Comparison of ENCODE assay signal across 8 mouse cellular contexts in genomic region chr9:37139514-37139913, GRCm38 (mm10). TPM values are rescaled to one million over a fixed set of nuclear protein-coding genes. Genes with fewer than 3 reads are reported as not detected.
A peak's percentile ranks its signal among the peaks of the same experiment; 100 is the strongest.
DNase-seq lines count a peak whose midpoint lies in the region; ATAC-seq and TF ChIP-seq lines count a peak whose summit lies in the region.

No protein-coding gene starts in this region.

- TF ChIP-seq EP300 in heart, adult 2 months (IDR thresholded peaks at IDR 0.05; ENCODE audit: insufficient read depth, low read depth, low read length) = no peak

- peak overlapping the region; percentile 72 for H3K9ac ChIP-seq in heart, adult 2 months (ENCODE audit: low read depth, low read length)
- H3K9ac ChIP-seq in kidney, embryonic 16.5 days (replicated peaks; ENCODE audit: low read length) = peak overlapping the region; percentile 46

- H3K79me2 ChIP-seq in heart, adult 2 months (replicated peaks; ENCODE audit: control insufficient read depth, insufficient read depth, low read length) = no peaks in the 10 kb centered on the region

- peaks cover 4% of the 10 kb centered on the region for H3K4me1 ChIP-seq in heart, adult 2 months (ENCODE audit: control insufficient read depth, insufficient read depth, low read length)
- peaks cover 53% of the 10 kb centered on the region for H3K4me1 ChIP-seq in kidney, embryonic 16.5 days (ENCODE audit: insufficient read depth, low read length)

- DNase-seq in right cerebral cortex, postnatal 10 days (ENCODE audit: low spot score in 2 of 2) = peak; percentile 31 to 42
- DNase-seq in right cerebral cortex, postnatal 25 days = no peak
- peak; percentile 62 to 72 for DNase-seq in heart, adult 2 months
- no peak for DNase-seq in B cell, adult 2 months
- no peak for DNase-seq in thymus, postnatal 25 days

- no peak for TF ChIP-seq CTCF in heart, adult 2 months (IDR thresholded peaks at IDR 0.05)

- H3K36me3 ChIP-seq in heart, adult 2 months (ENCODE audit: control insufficient read depth, insufficient read depth, low read length) = no peaks in the 10 kb centered on the region
- no peaks in the 10 kb centered on the region for H3K36me3 ChIP-seq in kidney, embryonic 16.5 days (ENCODE audit: insufficient read depth, low read length)

- peak overlapping the region; percentile 61 for H3K27ac ChIP-seq in heart, adult 2 months
- 0 out of 2 replicates have a peak overlapping the region, but pooled peaks have one; percentile 18 for H3K27ac ChIP-seq in kidney, embryonic 16.5 days (ENCODE audit: low read length)

- H3K4me3 ChIP-seq in heart, adult 2 months = no peak overlapping the region
- H3K4me3 ChIP-seq in kidney, embryonic 16.5 days (ENCODE audit: low read length) = 0 out of 2 replicates have a peak overlapping the region, but pooled peaks have one; percentile 8

- H3K27me3 ChIP-seq in heart, adult 2 months (ENCODE audit: control insufficient read depth, insufficient read depth, low read length) = no peaks in the 10 kb centered on the region
- peaks cover 19% of the 10 kb centered on the region for H3K27me3 ChIP-seq in kidney, embryonic 16.5 days (ENCODE audit: insufficient read depth, low read length)

- 13% methylated on average over 8 of the region's 8 CpGs for WGBS in heart, adult 2 months
- WGBS in kidney, embryonic 16.5 days = 0% methylated on average over 8 of the region's 8 CpGs

- no peaks in the 10 kb centered on the region for H3K9me3 ChIP-seq in kidney, embryonic 16.5 days (ENCODE audit: low read length)

- TF ChIP-seq POLR2A in heart, adult 2 months (IDR thresholded peaks at IDR 0.05; ENCODE audit: insufficient read depth, low read depth, low read length) = peak; percentile 48; the same call in 1 of the 2 replicates

- ATAC-seq in kidney, embryonic 16.5 days (ENCODE audit: low FRiP score, low TSS enrichment) = peak; percentile 87
- ATAC-seq in megakaryocyte, adult 5-6 weeks (ENCODE audit: poor library complexity, severe bottlenecking) = peak; percentile 27; the same call in 1 of the 2 replicates
- no peak for ATAC-seq in megakaryocyte-erythroid progenitor cell, adult 5-6 weeks (replicated peaks; ENCODE audit: low FRiP score, low TSS enrichment, poor library complexity, severe bottlenecking)

- H3K4me2 ChIP-seq in kidney, embryonic 16.5 days (replicated peaks; ENCODE audit: low read depth, low read length) = peak overlapping the region; percentile 39

- intact Hi-C loops in heart, adult 2 months (cut with DNase I) = no loop called here

RNA-seq across cellular contexts. Expression of gene Pknox2, which starts 7.7 kb away (rescaled TPM):
- total RNA-seq in heart, adult 2 months (2021) = 1 to 10 TPM; 7.8 to 9.0 TPM
- 9.9 and 13.5 TPM in 2 replicates for polyA plus RNA-seq in heart, adult 2 months (2012; rRNA removed)
- polyA plus RNA-seq in kidney, embryonic 16.5 days (2015; fragmentation: Nextera tagmentation; extraction: Ambion mirVana) = 11.0 and 12.7 TPM in 2 replicates
- 0.16 and 0.64 TPM in 2 replicates for total RNA-seq in megakaryocyte, adult 5-6 weeks (2015)
- total RNA-seq in megakaryocyte, adult 5-6 weeks (2017) = 0.04 and 0.41 TPM in 2 replicates
- total RNA-seq in megakaryocyte-erythroid progenitor cell, adult 5-6 weeks (2014; fragmentation: Nextera tagmentation) = not detected in 2 replicates
- not detected in 2 replicates for total RNA-seq in megakaryocyte-erythroid progenitor cell, adult 5-6 weeks (2017)

Comparison
In these comparisons a context has a peak if more than half of its experiments do, and no peak if none do; other contexts are left out.
1. DNase-seq: peak in right cerebral cortex, postnatal 10 days (2 of 2) and heart, adult 2 months (2 of 2); none in right cerebral cortex, postnatal 25 days (single experiment), B cell, adult 2 months (0 of 2) and thymus, postnatal 25 days (single experiment).
2. RNA of gene Pknox2, which starts 7.7 kb away (total RNA-seq): 7.8 to 9.0 TPM in heart, adult 2 months; 0.04 to 0.64 TPM in megakaryocyte, adult 5-6 weeks and not detected in megakaryocyte-erythroid progenitor cell, adult 5-6 weeks; every median in the first group is over 4 times any median in the second.